Mouse (Mus musculus) midbrain, embryonic 15.5 days (tissue): ENCODE measurements around the gene Efnb2. TPM values are rescaled to one million over a fixed set of nuclear protein-coding genes. Genes with fewer than 3 reads are reported as not detected.
A peak's percentile ranks its signal among the peaks of the same experiment; 100 is the strongest.

Source experiments
- ATAC-seq: fragments of 200-750 bp; cut with Nextera tagmentation; replicated peaks from 2 replicates; pipeline ENCODE4 v1.8.0; 2017; ENCODE audit warnings: moderate TSS enrichment
- H3K27ac ChIP-seq: fragments of 300-500 bp; sonication (generic); 2 replicates; pipeline ENCODE4 v1.5.1; 2015; ENCODE audit warnings: mild to moderate bottlenecking, inconsistent platforms
- H3K27me3 ChIP-seq: fragments of 300-500 bp; sonication (generic); replicated peaks from 2 replicates; pipeline ENCODE4 v1.6.1; 2015; ENCODE audit warnings: inconsistent platforms
- H3K36me3 ChIP-seq: fragments of 300-500 bp; sonication (generic); replicated peaks from 2 replicates; pipeline ENCODE4 v1.6.1; 2015; ENCODE audit warnings: inconsistent platforms
- H3K4me1 ChIP-seq: fragments of 300-500 bp; sonication (generic); 2 replicates; pipeline ENCODE4 v1.6.1; 2015; ENCODE audit warnings: inconsistent platforms
- H3K4me2 ChIP-seq: fragments of 300-500 bp; sonication (generic); 2 replicates; pipeline ENCODE4 v1.6.1; 2015; ENCODE audit warnings: inconsistent platforms, mild to moderate bottlenecking, moderate library complexity
- H3K4me3 ChIP-seq: fragments of 300-500 bp; sonication (generic); 2 replicates; pipeline ENCODE4 v1.5.1; 2015; ENCODE audit warnings: mild to moderate bottlenecking, inconsistent platforms
- H3K9ac ChIP-seq: fragments of 300-500 bp; sonication (generic); 2 replicates; pipeline ENCODE4 v1.6.1; 2015; ENCODE audit warnings: mild to moderate bottlenecking, inconsistent platforms
- H3K9me3 ChIP-seq: fragments of 300-500 bp; sonication (generic); 2 replicates; pipeline ENCODE4 v1.6.1; 2016; ENCODE audit warnings: inconsistent platforms
- WGBS: fragments of 180-500 bp; shearing (Covaris S2); methylation state at CpG from one replicate; pipeline ENCODE4 v1.1.7; 2015; ENCODE audit warnings: mixed read lengths; 5-methylcytosine and 5-hydroxymethylcytosine counted together
- microRNA-seq: library from miRNA; unstranded; fragments of <30 nt; microRNA quantifications from one replicate; pipeline ENCODE4, GENCODE M21; 2016
- polyA plus RNA-seq: library from polyadenylated mRNA; unstranded; fragments of >200 nt; fragmentation: Nextera tagmentation; extraction: Ambion mirVana; gene quantifications from 2 replicates; pipeline ENCODE4 v1.2.1, GENCODE M21; 2015

Gene Efnb2
- polyA plus RNA-seq, 1 experiment from 2014 or later: 14.1 TPM

DNA sequence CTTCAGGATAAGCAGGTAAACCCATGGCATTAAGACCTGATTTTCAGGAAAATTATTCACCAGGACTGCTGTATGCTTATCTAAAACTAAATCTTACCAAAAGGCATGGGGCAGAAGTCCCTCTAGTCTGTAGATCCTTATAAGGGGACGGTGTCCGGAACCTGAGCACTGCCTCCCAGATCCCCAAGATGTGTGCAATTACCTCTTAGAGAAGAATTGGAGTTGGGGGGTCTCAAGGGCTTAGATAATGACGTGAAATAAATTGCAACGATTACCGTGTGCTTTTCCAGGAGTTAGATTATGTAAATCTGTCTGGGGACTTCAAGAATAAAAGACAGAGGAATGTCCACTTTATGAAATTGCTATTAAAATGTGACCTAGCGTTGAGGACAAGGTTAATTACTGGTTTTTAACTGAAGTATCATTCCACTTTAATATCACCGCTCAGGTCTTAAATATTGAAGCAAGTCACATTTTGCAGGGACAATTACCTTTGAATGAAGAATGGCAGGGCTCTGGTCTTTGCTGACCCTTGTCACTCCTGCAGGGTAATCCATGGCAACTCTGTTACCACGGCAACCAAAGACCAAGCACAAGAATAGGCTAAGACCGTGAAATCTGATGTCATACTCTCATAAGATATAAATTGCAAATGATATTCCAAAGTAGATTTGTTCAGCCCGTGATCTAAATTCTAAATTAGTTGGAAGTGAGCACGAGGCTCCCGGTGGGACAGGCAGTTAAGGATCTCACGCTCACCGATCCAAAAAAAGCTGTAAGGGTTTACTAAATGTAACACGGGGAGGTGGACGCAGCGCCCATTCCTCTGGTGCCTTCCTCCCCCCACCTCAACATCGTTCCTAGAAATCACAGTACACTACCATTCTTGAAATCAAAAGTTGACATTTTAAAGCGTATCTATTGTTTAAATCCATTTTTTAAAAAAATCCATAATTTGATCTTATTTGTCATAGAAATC is 86.2 kb downstream of the Efnb2 start:
- Histone ChIP-seq H3K27ac (no peak overlapping the region), H3K36me3 (no peaks in the 10 kb centered on the region), H3K9me3 (no peaks in the 10 kb centered on the region), H3K9ac (no peak overlapping the region), H3K4me3 (no peak overlapping the region), H3K4me1 (peaks cover 24% of the 10 kb centered on the region), H3K4me2 (peak overlapping the region; percentile 33), H3K27me3 (peaks cover 13% of the 10 kb centered on the region; the same call in 1 of the 2 replicates)
- ATAC-seq: peak; percentile 84
- 11% methylated on average over 19 of the region's 19 CpGs for WGBS

DNA sequence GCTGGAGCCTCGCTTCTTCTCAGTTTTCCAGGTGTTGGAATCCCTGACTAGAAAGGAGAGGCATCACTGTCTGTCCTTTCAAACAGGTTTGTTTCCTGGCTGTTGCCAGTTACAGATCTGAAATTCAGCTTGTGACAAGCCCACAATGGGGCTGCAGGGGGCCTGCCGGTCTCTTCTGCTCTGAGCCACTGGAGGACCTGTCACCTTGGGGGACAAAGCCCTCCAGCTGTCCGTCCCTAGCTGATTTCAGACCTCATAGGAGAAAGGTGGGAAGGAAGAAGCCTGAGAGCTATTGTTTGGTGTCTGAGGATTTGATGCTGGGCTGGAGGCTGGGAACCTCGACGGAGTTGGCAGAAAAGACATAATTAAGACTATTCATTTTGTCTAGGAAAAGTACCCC is 88.8 kb downstream of the Efnb2 start:
- ATAC-seq: no peak
- no peaks in the 10 kb centered on the region for H3K9me3 ChIP-seq
- no peaks in the 10 kb centered on the region for H3K36me3 ChIP-seq
- no peak overlapping the region for H3K4me2 ChIP-seq
- peaks cover 18% of the 10 kb centered on the region; the same call in 1 of the 2 replicates for H3K27me3 ChIP-seq
- H3K4me1 ChIP-seq: peaks cover 24% of the 10 kb centered on the region
- no peak overlapping the region for H3K9ac ChIP-seq
- no peak overlapping the region for H3K4me3 ChIP-seq
- WGBS: 18% methylated on average over 5 of the region's 5 CpGs
- no peak overlapping the region for H3K27ac ChIP-seq

DNA sequence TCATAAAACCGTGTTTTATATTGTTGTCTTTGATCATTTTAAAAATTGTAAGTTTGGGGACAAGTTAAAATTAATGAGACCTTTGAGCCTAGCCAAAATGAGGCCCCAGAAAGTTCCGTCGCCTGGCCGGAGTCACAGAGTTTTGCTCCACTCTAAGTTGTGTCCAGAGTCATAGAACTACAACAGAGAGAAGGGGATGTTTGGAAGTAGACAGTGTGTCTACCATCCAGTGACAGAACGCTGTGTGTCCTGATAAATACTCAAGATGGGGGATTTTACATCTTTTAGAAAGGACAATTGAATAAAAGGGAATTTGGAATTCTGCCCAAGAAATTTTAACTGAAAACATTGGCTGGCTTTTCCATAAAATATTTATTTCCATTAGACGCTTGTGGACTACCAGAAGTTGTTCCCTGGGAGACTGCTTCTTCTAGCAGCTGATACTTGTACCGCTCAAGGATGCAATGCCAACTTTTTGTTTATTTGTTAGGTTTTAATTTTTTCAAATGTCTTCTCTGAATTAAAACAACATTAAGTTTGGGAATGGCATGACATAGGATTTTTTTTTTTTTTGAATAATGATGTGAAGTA is 89.3 kb downstream of the Efnb2 start:
- no peaks in the 10 kb centered on the region for H3K9me3 ChIP-seq
- H3K4me3 ChIP-seq: no peak overlapping the region
- no peak overlapping the region for H3K27ac ChIP-seq
- H3K4me1 ChIP-seq: peaks cover 24% of the 10 kb centered on the region
- no peaks in the 10 kb centered on the region for H3K36me3 ChIP-seq
- H3K4me2 ChIP-seq: no peak overlapping the region
- H3K9ac ChIP-seq: no peak overlapping the region
- ATAC-seq: no peak
- H3K27me3 ChIP-seq: peaks cover 14% of the 10 kb centered on the region; the same call in 1 of the 2 replicates
- 86% methylated on average over 7 of the region's 7 CpGs for WGBS

DNA sequence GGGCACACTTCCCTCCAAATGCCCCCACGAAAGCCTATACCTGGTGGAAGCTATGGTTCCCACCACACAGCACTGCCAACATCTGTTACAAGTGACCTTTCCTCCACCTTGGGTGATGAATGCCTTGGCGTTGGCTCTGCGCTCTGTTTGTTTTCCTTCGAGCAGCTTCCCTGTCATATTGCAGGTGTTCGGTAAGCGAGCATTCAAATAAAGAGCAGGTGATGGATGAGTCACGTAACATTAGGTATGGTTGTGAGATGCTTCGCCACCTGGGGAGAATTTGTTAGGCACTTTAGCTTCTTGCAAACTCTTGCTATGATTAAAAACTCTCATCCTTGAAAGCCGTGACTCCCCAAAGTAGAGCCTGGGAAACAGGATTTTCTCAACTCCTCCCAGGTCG is 91.8 kb downstream of the Efnb2 start:
- Histone ChIP-seq H3K9me3 (no peaks in the 10 kb centered on the region), H3K36me3 (no peaks in the 10 kb centered on the region), H3K9ac (no peak overlapping the region), H3K4me1 (peaks cover 6% of the 10 kb centered on the region), H3K4me3 (no peak overlapping the region), H3K27ac (no peak overlapping the region), H3K4me2 (no peak overlapping the region), H3K27me3 (peaks cover 10% of the 10 kb centered on the region; the same call in 1 of the 2 replicates)
- no peak for ATAC-seq
- WGBS: 89% methylated on average over 10 of the region's 10 CpGs

DNA sequence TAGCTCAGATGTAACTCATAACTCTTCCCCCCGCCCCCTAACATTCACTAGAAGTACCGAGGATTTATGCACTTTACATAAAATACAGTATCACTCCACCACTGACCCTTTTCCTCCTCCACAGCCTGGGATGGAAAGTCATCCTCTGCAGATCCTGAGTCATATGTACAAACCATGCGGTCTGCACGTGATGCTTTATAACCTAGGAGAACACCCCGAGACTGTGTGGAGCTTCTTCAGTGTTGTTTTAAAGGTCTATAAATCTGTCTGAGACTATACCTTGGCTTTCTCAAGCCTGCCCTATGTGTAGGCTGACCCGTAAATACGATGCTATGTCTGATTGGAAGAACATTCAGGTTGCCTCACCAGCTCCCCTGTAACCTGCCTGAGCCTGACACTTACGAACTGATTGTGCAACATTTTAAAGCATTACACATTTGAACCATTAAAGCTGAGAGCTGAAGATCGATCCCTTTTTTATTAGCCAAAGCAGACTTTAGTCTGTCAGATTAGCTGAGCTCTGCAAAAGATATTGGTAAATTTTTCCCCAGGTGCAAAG is 92.7 kb downstream of the Efnb2 start:
- Histone ChIP-seq H3K27ac (no peak overlapping the region), H3K27me3 (peaks cover 10% of the 10 kb centered on the region; the same call in 1 of the 2 replicates), H3K9ac (no peak overlapping the region), H3K36me3 (no peaks in the 10 kb centered on the region), H3K4me2 (no peak overlapping the region), H3K4me3 (no peak overlapping the region), H3K4me1 (peaks cover 4% of the 10 kb centered on the region), H3K9me3 (no peaks in the 10 kb centered on the region)
- no peak for ATAC-seq
- 93% methylated on average over 9 of the region's 9 CpGs for WGBS

Small RNA genes within 50 kb of the gene (microRNA-seq; reads per million reads assigned to microRNA genes)
- gene Mir7654: 5.9 reads per million, percentile 25 among the genes with 10 or more reads in this experiment

Other genes with a start within 250 kb of the Efnb2 start
- gene Arglu1, start 29.3 kb upstream of the Efnb2 start, polyA plus RNA-seq: 158 and 183 TPM in 2 replicates